Mouse (Mus musculus) adrenal gland, postnatal 25 days (tissue): Measurements from ENCODE around the gene Nipsnap1. TPM values are rescaled to one million over a fixed set of nuclear protein-coding genes. Genes with fewer than 3 reads are reported as not detected.

ENCODE experiments used
- DNase-seq: peaks from one replicate; pipeline ENCODE4 v3.0.0; 2021; ENCODE audit warnings: mixed read lengths
- long read RNA-seq: library from polyadenylated mRNA; stranded (forward); transcript quantifications from one replicate; pipeline ENCODE4 v2.0.0, GENCODE M21; 2021
- total RNA-seq: library from RNA; stranded (reverse); gene quantifications from 2 replicates; pipeline ENCODE4 v1.2.3, GENCODE M21; 2021

Gene Nipsnap1
- 27.5 and 29.2 TPM in 2 replicates for total RNA-seq
- long read RNA-seq, transcript Nipsnap1-201 (10 exons, 1,926 nt), result major isoform, 219 of 253 reads
- long read RNA-seq, partial matches to known transcripts, result 8 of 253 reads
- long read RNA-seq, other reads (novel, unspliced or antisense), result 25 of 253 reads

- DNase-seq, result peak; percentile 75
Observed at GRCm38 (mm10) chr11:4873755-4874475, at the start of gene Nipsnap1. TSS of gene Nipsnap1 (plus strand) at chr11:4873951.

- DNase-seq, result no peak
Observed at GRCm38 (mm10) chr11:4826152-4826778, 47.5 kb upstream of the Nipsnap1 start.

- no peak for DNase-seq
Observed at GRCm38 (mm10) chr11:4827340-4827739, 46.4 kb upstream of the Nipsnap1 start.

GRCm38 (mm10) chr11:4827916-4828315 lies 45.8 kb upstream of the Nipsnap1 start:
- DNase-seq, result no peak

- DNase-seq, result no peak
Observed at GRCm38 (mm10) chr11:4831066-4831465, 42.7 kb upstream of the Nipsnap1 start.

GRCm38 (mm10) chr11:4833295-4833939 lies 40.3 kb upstream of the Nipsnap1 start:
- DNase-seq, result no peak

- peak; percentile 64 for DNase-seq
Observed at GRCm38 (mm10) chr11:4835436-4835835, 38.3 kb upstream of the Nipsnap1 start.

DNA sequence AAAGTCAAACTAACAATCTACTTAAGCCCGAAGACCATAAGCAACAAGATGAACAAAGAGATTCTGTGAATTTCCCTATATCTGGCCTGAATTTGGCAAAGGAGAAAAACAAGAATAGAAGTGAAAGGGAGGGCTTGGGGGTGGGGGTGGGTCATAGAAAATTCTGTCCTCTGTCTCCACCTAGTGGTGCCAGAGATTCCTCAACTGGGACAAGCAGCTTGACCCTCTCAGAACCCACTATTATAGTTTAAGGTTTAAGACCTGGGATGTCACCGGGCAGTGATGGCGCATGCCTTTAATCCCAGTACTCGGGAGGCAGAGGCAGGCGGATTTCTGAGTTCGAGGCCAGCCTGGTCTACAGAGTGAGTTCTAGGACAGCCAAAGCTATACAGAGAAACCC lies 37.0 kb upstream of the Nipsnap1 start:
- DNase-seq, result peak; percentile 28

GRCm38 (mm10) chr11:4837342-4837741 lies 36.4 kb upstream of the Nipsnap1 start:
- no peak for DNase-seq

GRCm38 (mm10) chr11:4838235-4838634 lies 35.5 kb upstream of the Nipsnap1 start:
- no peak for DNase-seq

DNA sequence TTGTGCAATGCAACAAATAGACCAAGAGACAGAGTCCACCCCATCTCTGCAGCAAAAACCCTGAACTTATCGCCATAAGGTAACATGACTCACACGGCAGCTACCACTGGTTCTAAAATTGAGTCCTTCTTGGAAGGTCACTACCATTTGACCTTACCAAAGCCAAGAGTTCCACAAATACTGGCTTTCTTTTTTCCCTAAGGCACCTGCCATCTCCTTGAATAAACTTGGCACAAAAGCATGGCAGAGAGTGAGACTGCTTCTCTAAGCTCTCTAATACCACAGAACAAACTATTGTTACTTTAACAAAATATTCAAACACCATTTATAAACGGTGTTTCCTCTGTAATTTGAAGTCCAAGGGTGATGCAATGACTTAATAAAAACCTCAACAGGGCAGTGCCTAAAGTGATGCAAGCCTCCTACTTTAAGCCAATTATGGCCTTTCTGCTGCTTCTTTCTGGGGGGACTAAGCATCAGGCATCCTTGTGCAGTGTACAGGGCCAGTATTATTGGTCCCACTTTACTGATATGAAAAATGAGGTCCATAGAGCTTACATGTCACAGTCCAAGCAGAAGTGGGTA lies 32.7 kb upstream of the Nipsnap1 start:
- DNase-seq, result no peak

DNA sequence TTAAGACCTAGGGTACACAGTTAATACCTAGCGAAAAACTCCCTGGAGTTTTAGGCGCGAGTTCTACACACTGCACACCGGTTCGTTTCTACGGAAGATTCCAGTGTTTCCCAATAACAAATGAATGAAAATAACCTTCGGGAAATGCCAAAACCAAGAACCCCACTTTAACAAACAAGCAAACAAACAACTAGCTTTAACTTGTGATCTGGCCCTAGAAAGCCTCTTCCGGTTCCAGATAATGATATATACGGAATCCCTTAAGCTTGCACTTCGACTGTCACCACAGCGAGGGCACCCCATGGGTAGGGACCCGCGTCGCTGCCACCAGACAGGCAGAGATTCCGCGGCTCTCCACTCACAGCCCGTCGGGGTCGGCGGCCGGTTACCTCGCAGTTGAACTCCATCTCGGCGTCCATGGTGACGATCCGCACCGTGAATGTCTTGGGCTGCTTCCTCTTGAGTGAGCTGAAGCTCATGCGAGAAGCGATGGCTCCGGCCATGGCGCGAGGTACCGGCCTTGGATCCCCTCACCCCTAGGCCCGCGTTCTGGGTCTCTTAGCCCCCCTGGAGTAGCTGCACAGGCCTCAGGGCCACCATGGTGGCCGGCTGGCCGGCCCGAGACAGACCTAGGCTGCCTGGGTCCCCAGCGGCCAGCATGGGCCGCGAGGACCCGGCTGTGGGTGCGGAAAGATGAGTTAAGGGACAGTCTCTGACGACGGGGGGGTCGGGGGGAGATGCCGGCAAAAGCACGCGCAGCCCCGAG lies 25.1 kb upstream of the Nipsnap1 start:
- peak; percentile 50 for DNase-seq

- peak; percentile 95 for DNase-seq
Observed at GRCm38 (mm10) chr11:4849258-4849943, 24.4 kb upstream of the Nipsnap1 start, which contains the start of gene Nf2. TSS of gene Nf2 (minus strand) at chr11:4849536.

DNA sequence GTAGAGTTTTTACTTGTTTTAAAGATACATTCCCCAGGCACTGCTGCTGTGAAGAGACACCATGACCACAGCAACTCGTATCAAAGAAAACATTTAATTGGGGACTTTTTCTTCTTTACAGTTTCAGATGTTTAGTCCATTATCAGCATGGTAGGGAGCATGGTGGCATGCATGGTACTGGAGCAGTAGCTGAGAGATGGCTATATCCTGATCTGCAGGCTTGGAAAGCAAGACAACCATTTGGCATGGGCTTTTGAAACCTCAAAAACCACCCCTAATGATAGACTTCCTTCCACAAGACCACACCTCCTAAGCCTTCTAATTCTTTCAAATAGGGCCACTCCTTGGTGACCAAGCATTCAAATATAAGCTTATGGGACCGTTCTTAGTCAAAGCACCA lies 23.3 kb upstream of the Nipsnap1 start:
- DNase-seq, result no peak

GRCm38 (mm10) chr11:4853021-4853420 lies 20.7 kb upstream of the Nipsnap1 start:
- no peak for DNase-seq

GRCm38 (mm10) chr11:4854181-4854580 lies 19.6 kb upstream of the Nipsnap1 start:
- no peak for DNase-seq

GRCm38 (mm10) chr11:4858416-4858815 lies 15.3 kb upstream of the Nipsnap1 start:
- no peak for DNase-seq

DNA sequence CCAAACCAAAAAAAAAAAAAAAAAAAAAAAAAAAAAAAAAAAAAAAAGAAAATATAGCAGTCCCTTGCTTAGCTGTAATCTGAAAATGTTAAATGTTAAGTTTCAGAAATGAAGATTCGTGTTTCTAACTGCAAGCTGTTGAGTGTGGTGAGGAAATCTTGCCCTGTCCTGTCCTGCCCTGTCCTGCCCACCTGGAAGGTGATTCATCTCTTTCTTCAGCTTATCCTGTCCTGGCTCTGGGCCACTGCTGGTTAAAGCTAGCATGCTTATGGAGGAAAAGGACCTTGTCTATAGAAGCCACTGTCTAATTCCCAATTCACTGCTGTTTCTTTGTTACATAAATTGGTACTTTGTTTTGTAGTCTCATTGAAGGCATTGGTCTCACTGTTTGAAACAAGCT lies 12.8 kb upstream of the Nipsnap1 start:
- no peak for DNase-seq

GRCm38 (mm10) chr11:4861816-4862604 lies 11.7 kb upstream of the Nipsnap1 start:
- no peak for DNase-seq

- DNase-seq, result no peak
Observed at GRCm38 (mm10) chr11:4862730-4863129, 11.0 kb upstream of the Nipsnap1 start.
